Mouse (Mus musculus) gonadal fat pad, adult 2 months (tissue): ENCODE measurements around the gene AL732309.1. TPM values are rescaled to one million over a fixed set of nuclear protein-coding genes. Genes with fewer than 3 reads are reported as not detected.

Experiments
- DNase-seq: peaks from one replicate; pipeline ENCODE4 v3.0.0-alpha.2; 2012; ENCODE audit warnings: low read depth
- polyA plus RNA-seq: library from polyadenylated mRNA; depleted of rRNA; stranded (reverse); fragments of >200 nt; gene quantifications from 2 replicates; pipeline ENCODE4 v1.2.3, GENCODE M21; 2012; rRNA removed

The AL732309.1 gene
- polyA plus RNA-seq, 1 experiment: 23.2 TPM

- no peak for DNase-seq
Measured at GRCm38 (mm10) chr2:25217666-25218065, 29.0 kb downstream of the AL732309.1 start.

- no peak for DNase-seq
Measured at GRCm38 (mm10) chr2:25214444-25214843, 32.2 kb downstream of the AL732309.1 start, which contains the start of gene Stpg3. TSS of gene Stpg3 (minus strand) at chr2:25214637.

- no peak for DNase-seq
Measured at GRCm38 (mm10) chr2:25213266-25213865, 33.3 kb downstream of the AL732309.1 start.

GRCm38 (mm10) chr2:25211121-25211670 lies 35.5 kb downstream of the AL732309.1 start, which contains the start of gene Nelfb:
TSS of gene Nelfb (minus strand) at chr2:25211489.
- no peak for DNase-seq

- no peak for DNase-seq
Measured at GRCm38 (mm10) chr2:25210686-25211085, 36.0 kb downstream of the AL732309.1 start.

- no peak for DNase-seq
Measured at GRCm38 (mm10) chr2:25207593-25207992, 39.1 kb downstream of the AL732309.1 start.

- no peak for DNase-seq
Measured at GRCm38 (mm10) chr2:25203631-25204214, 42.9 kb downstream of the AL732309.1 start.

GRCm38 (mm10) chr2:25200631-25201030 lies 46.0 kb downstream of the AL732309.1 start:
- no peak for DNase-seq

GRCm38 (mm10) chr2:25197946-25198345 lies 48.7 kb downstream of the AL732309.1 start:
- no peak for DNase-seq

GRCm38 (mm10) chr2:25197191-25197590 lies 49.5 kb downstream of the AL732309.1 start:
- no peak for DNase-seq

- no peak for DNase-seq
Measured at GRCm38 (mm10) chr2:25196172-25196954, 50.3 kb downstream of the AL732309.1 start, which contains the start of gene Tor4a. TSS of gene Tor4a (minus strand) at chr2:25196886.

- no peak for DNase-seq
Measured at GRCm38 (mm10) chr2:25195211-25196156, 51.2 kb downstream of the AL732309.1 start.

Other genes with a start within 250 kb of the AL732309.1 start
- 272 and 279 TPM in 2 replicates for gene Nsmf, start 192.5 kb downstream of the AL732309.1 start, polyA plus RNA-seq
- gene Entpd8, start 166.6 kb downstream of the AL732309.1 start, polyA plus RNA-seq: 1.8 and 2.3 TPM in 2 replicates
- 0.30 and 0.34 TPM in 2 replicates for gene Noxa1, start 151.7 kb downstream of the AL732309.1 start, polyA plus RNA-seq
- gene Nrarp, start 66.1 kb downstream of the AL732309.1 start, polyA plus RNA-seq: 16.6 and 20.4 TPM in 2 replicates
- 41.2 and 42.5 TPM in 2 replicates for gene Tor4a, start 50.0 kb downstream of the AL732309.1 start, polyA plus RNA-seq
- gene Nelfb, start 35.4 kb downstream of the AL732309.1 start, polyA plus RNA-seq: 57.5 and 77.6 TPM in 2 replicates
- gene Stpg3, start 32.2 kb downstream of the AL732309.1 start, polyA plus RNA-seq: 0.74 and 0.93 TPM in 2 replicates
- gene Fam166a, start 28.1 kb downstream of the AL732309.1 start, polyA plus RNA-seq: 1.8 and 3.4 TPM in 2 replicates
- 468 and 584 TPM in 2 replicates for gene Tubb4b, start 22.2 kb downstream of the AL732309.1 start, polyA plus RNA-seq
- not detected in 2 replicates for gene Slc34a3, start 12.5 kb downstream of the AL732309.1 start, polyA plus RNA-seq
- 0.04 and 0.09 TPM in 2 replicates for gene Rnf224, start 10.1 kb downstream of the AL732309.1 start, polyA plus RNA-seq
- gene Rnf208, start 4.6 kb downstream of the AL732309.1 start, polyA plus RNA-seq: 9.0 and 13.9 TPM in 2 replicates
- 0.19 and 0.59 TPM in 2 replicates for gene Cysrt1, start 4.4 kb downstream of the AL732309.1 start, polyA plus RNA-seq
- gene Tmem203, start 8.6 kb upstream of the AL732309.1 start, polyA plus RNA-seq: 63.3 and 66.2 TPM in 2 replicates
- gene Tprn, start 15.8 kb upstream of the AL732309.1 start, polyA plus RNA-seq: 11.4 and 20.5 TPM in 2 replicates
- 44.6 and 56.3 TPM in 2 replicates for gene Ssna1, start 25.6 kb upstream of the AL732309.1 start, polyA plus RNA-seq
- 119 and 122 TPM in 2 replicates for gene Anapc2, start 25.6 kb upstream of the AL732309.1 start, polyA plus RNA-seq
- gene Tmem210, start 41.3 kb upstream of the AL732309.1 start, polyA plus RNA-seq: 1.4 and 2.0 TPM in 2 replicates
- 5.1 and 7.0 TPM in 2 replicates for gene Lrrc26, start 43.1 kb upstream of the AL732309.1 start, polyA plus RNA-seq
- 0.12 and 0.15 TPM in 2 replicates for gene Grin1, start 72.3 kb upstream of the AL732309.1 start, polyA plus RNA-seq
- gene Man1b1, start 85.5 kb upstream of the AL732309.1 start, polyA plus RNA-seq: 11.2 and 25.1 TPM in 2 replicates
- 18.1 and 28.0 TPM in 2 replicates for gene Dpp7, start 109.5 kb upstream of the AL732309.1 start, polyA plus RNA-seq
- 38.0 and 38.6 TPM in 2 replicates for gene Uap1l1, start 118.8 kb upstream of the AL732309.1 start, polyA plus RNA-seq
- gene Sapcd2, start 125.5 kb upstream of the AL732309.1 start, polyA plus RNA-seq: 3.0 and 4.3 TPM in 2 replicates
- 64.7 and 75.2 TPM in 2 replicates for gene Entpd2, start 149.0 kb upstream of the AL732309.1 start, polyA plus RNA-seq
- gene Npdc1, start 152.5 kb upstream of the AL732309.1 start, polyA plus RNA-seq: 140 and 154 TPM in 2 replicates
- 0.47 and 0.57 TPM in 2 replicates for gene Fut7, start 176.4 kb upstream of the AL732309.1 start, polyA plus RNA-seq
- gene Abca2, start 181.8 kb upstream of the AL732309.1 start, polyA plus RNA-seq: 187 and 437 TPM in 2 replicates
- gene Clic3, start 210.0 kb upstream of the AL732309.1 start, polyA plus RNA-seq: 103 and 188 TPM in 2 replicates
- 124 and 139 TPM in 2 replicates for gene Paxx, start 214.2 kb upstream of the AL732309.1 start, polyA plus RNA-seq
- gene Ptgds, start 223.2 kb upstream of the AL732309.1 start, polyA plus RNA-seq: 1,300 and 1,863 TPM in 2 replicates
- gene Lcn12, start 247.0 kb upstream of the AL732309.1 start, polyA plus RNA-seq: 234 and 311 TPM in 2 replicates